In the genomic region with DNA sequence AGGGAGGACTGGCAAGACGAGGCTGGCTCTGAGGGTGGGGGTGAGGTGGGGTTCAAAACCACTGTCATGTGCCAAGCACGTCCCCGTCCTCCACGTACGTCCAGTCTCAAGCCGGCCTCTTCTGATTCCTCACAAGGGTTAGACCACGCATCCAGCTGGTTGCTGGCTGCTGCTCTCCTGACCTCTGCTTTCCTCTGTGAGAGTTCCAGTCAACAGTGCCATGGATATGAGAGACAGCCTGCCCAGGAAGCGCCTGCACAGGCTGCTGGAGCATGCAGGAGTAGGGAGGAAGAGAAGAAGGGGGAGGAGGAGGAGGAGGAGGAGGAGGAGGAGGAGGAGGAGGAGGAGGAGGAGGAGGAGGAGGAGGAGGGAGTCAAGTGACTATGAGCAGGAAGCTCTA, we compare ENCODE assay signal across 16 mouse cellular contexts.
DNase-seq lines count a peak whose midpoint lies in the region; ATAC-seq and TF ChIP-seq lines count a peak whose summit lies in the region.
"Had no signal": no experiment of that assay in that cellular context is flagged by ENCODE, and none has a peak within 500 bp of the region (broad histone marks: within the 10 kb centered on the region; RNA-seq: fewer than 3 reads in every experiment).

No protein-coding gene starts in this region.

- no peak for TF ChIP-seq EP300 in stomach, postnatal 0 days (optimal IDR thresholded peaks at IDR 0.05)

- H3K36me3 ChIP-seq in hindbrain, embryonic 11.5 days (ENCODE audit: control insufficient read depth, insufficient read depth, low read length) = no peaks in the 10 kb centered on the region
- H3K36me3 ChIP-seq in hindbrain, embryonic 16.5 days (ENCODE audit: control insufficient read depth, insufficient read depth, low read length) = no peaks in the 10 kb centered on the region
- no peaks in the 10 kb centered on the region for H3K36me3 ChIP-seq in lung, embryonic 15.5 days
- H3K36me3 ChIP-seq in stomach, embryonic 15.5 days = no peaks in the 10 kb centered on the region
- no peaks in the 10 kb centered on the region for H3K36me3 ChIP-seq in stomach, postnatal 0 days (ENCODE audit: control insufficient read depth, insufficient read depth, low read length)
- H3K36me3 ChIP-seq: embryonic facial prominence, embryonic 13.5 days; heart, embryonic 12.5 days had no signal

- no peaks in the 10 kb centered on the region for H3K27me3 ChIP-seq in hindbrain, embryonic 11.5 days (ENCODE audit: control insufficient read depth, insufficient read depth, low read length)
- no peaks in the 10 kb centered on the region for H3K27me3 ChIP-seq in hindbrain, embryonic 16.5 days (replicated peaks; ENCODE audit: control insufficient read depth, insufficient read depth, low read length)
- H3K27me3 ChIP-seq in lung, embryonic 15.5 days = no peaks in the 10 kb centered on the region
- H3K27me3 ChIP-seq in stomach, embryonic 15.5 days (replicated peaks) = no peaks in the 10 kb centered on the region
- H3K27me3 ChIP-seq in stomach, postnatal 0 days (ENCODE audit: control insufficient read depth, insufficient read depth, low read length) = no peaks in the 10 kb centered on the region
- H3K27me3 ChIP-seq: embryonic facial prominence, embryonic 13.5 days had no signal

- no peak for TF ChIP-seq POLR2A in lung, adult 2 months (IDR thresholded peaks at IDR 0.05; ENCODE audit: borderline replicate concordance, extremely low read depth, low read depth, low read length)

- no peaks in the 10 kb centered on the region for H3K9me3 ChIP-seq in hindbrain, embryonic 11.5 days (ENCODE audit: control insufficient read depth, low read length)
- H3K9me3 ChIP-seq in hindbrain, embryonic 16.5 days (ENCODE audit: control insufficient read depth, low read length) = no peaks in the 10 kb centered on the region
- H3K9me3 ChIP-seq in lung, embryonic 15.5 days = no peaks in the 10 kb centered on the region
- H3K9me3 ChIP-seq in stomach, embryonic 15.5 days = no peaks in the 10 kb centered on the region
- no peaks in the 10 kb centered on the region for H3K9me3 ChIP-seq in stomach, postnatal 0 days (ENCODE audit: control insufficient read depth, low read length)
- H3K9me3 ChIP-seq: embryonic facial prominence, embryonic 13.5 days; heart, embryonic 12.5 days had no signal

- H3K4me2 ChIP-seq in hindbrain, embryonic 11.5 days (replicated peaks; ENCODE audit: low read depth, low read length) = no peak overlapping the region
- H3K4me2 ChIP-seq in hindbrain, embryonic 16.5 days (ENCODE audit: low read length) = no peak overlapping the region
- H3K4me2 ChIP-seq in lung, embryonic 15.5 days = no peak overlapping the region
- H3K4me2 ChIP-seq in stomach, embryonic 15.5 days = no peak overlapping the region
- H3K4me2 ChIP-seq in stomach, postnatal 0 days (replicated peaks; ENCODE audit: low read depth) = no peak overlapping the region
- H3K4me2 ChIP-seq: embryonic facial prominence, embryonic 13.5 days; heart, embryonic 12.5 days had no signal

- no peak overlapping the region for H3K9ac ChIP-seq in hindbrain, embryonic 11.5 days (ENCODE audit: low read depth, low read length)
- no peak overlapping the region for H3K9ac ChIP-seq in hindbrain, embryonic 16.5 days (ENCODE audit: low read depth, low read length)
- H3K9ac ChIP-seq in lung, embryonic 15.5 days = no peak overlapping the region
- no peak overlapping the region for H3K9ac ChIP-seq in stomach, embryonic 15.5 days
- no peak overlapping the region for H3K9ac ChIP-seq in stomach, postnatal 0 days (ENCODE audit: low read length)
- H3K9ac ChIP-seq: embryonic facial prominence, embryonic 13.5 days; heart, embryonic 12.5 days had no signal

- no peak for ATAC-seq in hindbrain, embryonic 11.5 days (ENCODE audit: low FRiP score)
- ATAC-seq in hindbrain, embryonic 16.5 days = no peak
- ATAC-seq in lung, embryonic 15.5 days (ENCODE audit: borderline replicate concordance, extremely low read depth, low FRiP score, low TSS enrichment) = 0 out of 2 replicates have a peak, but pooled peaks have one; percentile 15
- ATAC-seq in stomach, embryonic 15.5 days (ENCODE audit: insufficient read depth, low FRiP score, low read depth) = 0 out of 2 replicates have a peak, but pooled peaks have one; percentile 31
- ATAC-seq in stomach, postnatal 0 days (ENCODE audit: low FRiP score, low TSS enrichment) = no peak
- ATAC-seq: forebrain, embryonic 16.5 days; hindbrain, postnatal 0 days; intestine, postnatal 0 days had no signal

- TF ChIP-seq CTCF in lung, adult 2 months (IDR thresholded peaks at IDR 0.05; ENCODE audit: insufficient read depth, low read length) = no peak
- no peak for TF ChIP-seq CTCF in stomach, postnatal 0 days (IDR thresholded peaks at IDR 0.05; ENCODE audit: low read depth)

- WGBS in hindbrain, embryonic 11.5 days = 50% methylated on average over 8 of the region's 8 CpGs
- 66% methylated on average over 8 of the region's 8 CpGs for WGBS in hindbrain, embryonic 16.5 days
- 52% methylated on average over 7 of the region's 8 CpGs for WGBS in lung, embryonic 15.5 days
- WGBS in lung, adult 2 months = 45% methylated on average over 8 of the region's 8 CpGs
- WGBS in stomach, embryonic 15.5 days = 49% methylated on average over 7 of the region's 8 CpGs
- 57% methylated on average over 7 of the region's 8 CpGs for WGBS in stomach, postnatal 0 days

- DNase-seq in hindbrain, embryonic 11.5 days (ENCODE audit: low spot score) = no peak
- no peak for DNase-seq in lung, adult 2 months
- DNase-seq in stomach, postnatal 0 days (ENCODE audit: low spot score) = no peak
- DNase-seq in adrenal gland, postnatal 4 days (ENCODE audit: low spot score in 2 of 2) = no peak
- DNase-seq: cerebellum, adult 2 months; cerebellum, postnatal 36 days; liver; retina, postnatal 1 day had no signal

- no peak overlapping the region for H3K4me3 ChIP-seq in hindbrain, embryonic 11.5 days (ENCODE audit: low read depth, low read length)
- no peak overlapping the region for H3K4me3 ChIP-seq in hindbrain, embryonic 16.5 days (ENCODE audit: low read length)
- H3K4me3 ChIP-seq in lung, embryonic 15.5 days = no peak overlapping the region
- H3K4me3 ChIP-seq in lung, adult 2 months (replicated peaks; ENCODE audit: extremely low read depth, low read depth, low read length) = no peak overlapping the region
- H3K4me3 ChIP-seq in stomach, embryonic 15.5 days (replicated peaks) = no peak overlapping the region
- H3K4me3 ChIP-seq in stomach, postnatal 0 days (ENCODE audit: low read depth, low read length) = no peak overlapping the region
- H3K4me3 ChIP-seq: embryonic facial prominence, embryonic 13.5 days; heart, embryonic 12.5 days had no signal

- 0 out of 2 replicates have a peak overlapping the region, but pooled peaks have one; percentile 51 for H3K27ac ChIP-seq in hindbrain, embryonic 11.5 days (ENCODE audit: low read depth, low read length)
- H3K27ac ChIP-seq in hindbrain, embryonic 16.5 days (ENCODE audit: low read depth, low read length) = no peak overlapping the region
- no peak overlapping the region for H3K27ac ChIP-seq in lung, embryonic 15.5 days
- no peak overlapping the region for H3K27ac ChIP-seq in stomach, embryonic 15.5 days
- no peak overlapping the region for H3K27ac ChIP-seq in stomach, postnatal 0 days (replicated peaks)
- H3K27ac ChIP-seq: embryonic facial prominence, embryonic 13.5 days; hindbrain, postnatal 0 days had no signal

- H3K4me1 ChIP-seq in hindbrain, embryonic 11.5 days (replicated peaks; ENCODE audit: control insufficient read depth, insufficient read depth, low read length) = no peaks in the 10 kb centered on the region
- H3K4me1 ChIP-seq in hindbrain, embryonic 16.5 days (ENCODE audit: control insufficient read depth, insufficient read depth, low read depth, low read length) = no peaks in the 10 kb centered on the region
- H3K4me1 ChIP-seq in lung, embryonic 15.5 days = no peaks in the 10 kb centered on the region
- no peaks in the 10 kb centered on the region for H3K4me1 ChIP-seq in lung, adult 2 months (ENCODE audit: control insufficient read depth, insufficient read depth, low read length)
- no peaks in the 10 kb centered on the region for H3K4me1 ChIP-seq in stomach, embryonic 15.5 days
- H3K4me1 ChIP-seq in stomach, postnatal 0 days (replicated peaks; ENCODE audit: control insufficient read depth, insufficient read depth) = no peaks in the 10 kb centered on the region
- H3K4me1 ChIP-seq: heart, embryonic 12.5 days had no signal

Comparison
In these comparisons a context has a peak if more than half of its experiments do, and no peak if none do; other contexts are left out.
1. ATAC-seq: peak in lung, embryonic 15.5 days (single experiment) and stomach, embryonic 15.5 days (single experiment); none in hindbrain, embryonic 11.5 days (single experiment), hindbrain, embryonic 16.5 days (single experiment) and stomach, postnatal 0 days (single experiment).